Mouse (Mus musculus) mesoderm, embryonic 11.5 days (tissue): ENCODE measurements around the gene Tbxa2r.
A peak's percentile ranks its signal among the peaks of the same experiment; 100 is the strongest.

Source experiments
- DNase-seq: peaks from one replicate; pipeline ENCODE4 v3.0.0-alpha.2; 2012; ENCODE audit warnings: low read depth, low spot score

Tbxa2r gene

GRCm38 (mm10) chr10:81299585-81300351 lies 28.8 kb upstream of the Tbxa2r start:
- DNase-seq: no peak

GRCm38 (mm10) chr10:81300352-81300907 lies 28.1 kb upstream of the Tbxa2r start:
- no peak for DNase-seq

GRCm38 (mm10) chr10:81301321-81301720 lies 27.2 kb upstream of the Tbxa2r start:
- DNase-seq: no peak

GRCm38 (mm10) chr10:81302288-81302687 lies 26.2 kb upstream of the Tbxa2r start:
- no peak for DNase-seq

- no peak for DNase-seq
Observed at GRCm38 (mm10) chr10:81302781-81303218, 25.7 kb upstream of the Tbxa2r start.

GRCm38 (mm10) chr10:81303258-81303657 lies 25.3 kb upstream of the Tbxa2r start:
- no peak for DNase-seq

GRCm38 (mm10) chr10:81303761-81304160 lies 24.8 kb upstream of the Tbxa2r start:
- no peak for DNase-seq

- DNase-seq: peak; percentile 61
Observed at GRCm38 (mm10) chr10:81304597-81305238, 23.8 kb upstream of the Tbxa2r start.

GRCm38 (mm10) chr10:81305663-81306062 lies 22.9 kb upstream of the Tbxa2r start:
- no peak for DNase-seq

GRCm38 (mm10) chr10:81306173-81306668 lies 22.3 kb upstream of the Tbxa2r start:
- no peak for DNase-seq

GRCm38 (mm10) chr10:81306837-81307682 lies 21.5 kb upstream of the Tbxa2r start:
- DNase-seq: no peak

- DNase-seq: no peak
Observed at GRCm38 (mm10) chr10:81309571-81309970, 19.0 kb upstream of the Tbxa2r start.

GRCm38 (mm10) chr10:81313581-81313980 lies 14.9 kb upstream of the Tbxa2r start:
- no peak for DNase-seq

- no peak for DNase-seq
Observed at GRCm38 (mm10) chr10:81314201-81314600, 14.3 kb upstream of the Tbxa2r start.

GRCm38 (mm10) chr10:81315587-81315986 lies 12.9 kb upstream of the Tbxa2r start:
- DNase-seq: no peak

GRCm38 (mm10) chr10:81316338-81317060 lies 12.0 kb upstream of the Tbxa2r start:
- no peak for DNase-seq

GRCm38 (mm10) chr10:81317273-81317672 lies 11.3 kb upstream of the Tbxa2r start:
- peak; percentile 40 for DNase-seq

- DNase-seq: no peak
Observed at GRCm38 (mm10) chr10:81318589-81319329, 9.8 kb upstream of the Tbxa2r start.

- no peak for DNase-seq
Observed at GRCm38 (mm10) chr10:81319330-81319699, 9.2 kb upstream of the Tbxa2r start.
